Mouse (Mus musculus): Measurements from ENCODE around the gene Gal3st4. TPM values are rescaled to one million over a fixed set of nuclear protein-coding genes. Genes with fewer than 3 reads are reported as not detected.

The Gal3st4 gene
- total RNA-seq (2012; rRNA removed): 0.15 and 0.16 TPM in 2 replicates
- polyA plus RNA-seq (2012; ENCODE audit: insufficient read depth in 1 of 2, insufficient read length in 2 of 2, low read depth in 1 of 2, low replicate concordance in 2 of 2, missing spikeins in 1 of 2): under 1 TPM in 1 of 2 experiments, not detected in 1; 0.17 TPM

DNA sequence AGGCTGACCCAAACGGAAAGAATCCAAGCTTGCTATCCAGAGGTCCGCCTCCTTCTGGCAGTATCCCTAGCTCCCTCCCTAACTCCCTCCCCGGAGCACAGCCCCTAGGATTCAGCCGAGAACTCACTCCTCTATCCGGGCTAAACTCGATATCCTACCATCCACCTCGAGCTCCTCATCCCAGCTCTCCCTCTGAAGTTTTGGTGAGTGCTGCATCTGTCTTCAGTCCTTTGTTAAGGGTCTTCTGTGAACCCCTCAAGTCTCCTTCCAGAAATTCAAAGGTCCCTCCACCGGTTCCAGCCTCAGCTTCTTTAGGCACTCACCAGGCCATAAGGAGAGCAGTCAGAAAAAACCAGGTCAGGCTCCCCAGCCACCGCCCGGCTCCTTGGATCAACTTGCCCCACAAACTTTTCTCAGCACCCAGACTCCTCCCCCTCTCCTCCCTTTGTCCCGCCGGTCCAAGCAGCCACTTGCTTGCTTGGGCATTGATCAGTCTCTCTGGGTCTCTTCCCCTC, at the start of gene Gal3st4:
Gal3st4 (minus strand) TSS at position 432 of the 515 bp plus-strand sequence.
- Histone ChIP-seq H3K9ac (ENCODE audit: control insufficient read depth, low read depth, low read length, poor library complexity, severe bottlenecking) (no peak within 1 kb of the TSS), H3K4me3 (ENCODE audit: control insufficient read depth in 1 of 2, insufficient read depth in 1 of 2, low read depth in 2 of 2, low read length in 2 of 2) (no peak within 1 kb of the TSS), H3K27ac (ENCODE audit: control insufficient read depth, low read depth, low read length) (no peak within 1 kb of the TSS), H3K27me3 (ENCODE audit: control insufficient read depth in 1 of 2, insufficient read depth in 2 of 2, low read length in 2 of 2) (no peaks in the 10 kb centered on the region; a peak in 2 of 4 replicates), H3K36me3 (ENCODE audit: control insufficient read depth in 1 of 2, insufficient read depth in 2 of 2, low read length in 2 of 2) (no peaks in the 10 kb centered on the region), H3K9me3 (replicated peaks; ENCODE audit: insufficient read depth, low read length) (no peaks in the 10 kb centered on the region), H3K79me2 (ENCODE audit: control insufficient read depth, insufficient read depth, low read length, poor library complexity) (no peaks in the 10 kb centered on the region), H3K4me1 (ENCODE audit: control insufficient read depth in 1 of 2, insufficient read depth in 2 of 2, low read length in 2 of 2) (no peaks in the 10 kb centered on the region)
- TF ChIP-seq MEF2A (IDR thresholded peaks at IDR 0.05; ENCODE audit: extremely low read depth, insufficient replicate concordance, low read depth, low read length, poor library complexity, severe bottlenecking) (no peak), RAD21 (IDR thresholded peaks at IDR 0.05; ENCODE audit: low read depth, low read length) (no peak), KAT2A (conservative IDR thresholded peaks at IDR 0.05; ENCODE audit: low read depth, low read length) (no peak), USF2 (IDR thresholded peaks at IDR 0.05; ENCODE audit: borderline replicate concordance in 1 of 2, insufficient read depth in 1 of 2, low read depth in 1 of 2, low read length in 2 of 2) (no peak)
- no peak for DNase-seq (ENCODE audit: low read depth, low spot score)

DNA sequence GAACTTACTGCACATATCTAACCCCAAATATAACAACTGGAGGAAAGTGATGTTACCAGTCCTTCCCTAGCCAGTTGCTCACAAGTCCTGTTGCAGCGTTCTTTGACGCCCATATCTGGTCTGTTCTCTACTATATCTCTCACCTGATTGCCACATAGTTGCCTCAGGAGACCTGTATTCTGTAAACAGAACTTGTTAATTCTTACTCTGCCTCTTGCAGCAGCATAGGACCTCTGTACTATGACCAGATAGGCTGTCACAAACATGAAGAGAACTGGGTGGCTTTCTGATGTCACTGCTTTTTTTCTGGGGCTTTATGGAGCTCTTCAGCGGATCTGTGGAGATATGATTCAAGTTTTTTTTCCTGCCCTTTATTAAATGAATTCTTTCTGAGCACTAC, 40.2 kb upstream of the Gal3st4 start:
- DNase-seq (ENCODE audit: low read depth, low spot score): no peak
- Histone ChIP-seq H3K4me3 (ENCODE audit: control insufficient read depth in 1 of 2, insufficient read depth in 1 of 2, low read depth in 2 of 2, low read length in 2 of 2) (no peak overlapping the region), H3K9ac (ENCODE audit: control insufficient read depth, low read depth, low read length, poor library complexity, severe bottlenecking) (no peak overlapping the region), H3K4me1 (ENCODE audit: control insufficient read depth in 1 of 2, insufficient read depth in 2 of 2, low read length in 2 of 2) (no peaks in the 10 kb centered on the region), H3K36me3 (ENCODE audit: control insufficient read depth in 1 of 2, insufficient read depth in 2 of 2, low read length in 2 of 2) (no peaks in the 10 kb centered on the region), H3K27ac (ENCODE audit: control insufficient read depth, low read depth, low read length) (no peak overlapping the region), H3K79me2 (ENCODE audit: control insufficient read depth, insufficient read depth, low read length, poor library complexity) (no peaks in the 10 kb centered on the region), H3K27me3 (ENCODE audit: control insufficient read depth in 1 of 2, insufficient read depth in 2 of 2, low read length in 2 of 2) (no peaks in the 10 kb centered on the region), H3K9me3 (replicated peaks; ENCODE audit: insufficient read depth, low read length) (no peaks in the 10 kb centered on the region)
- no peak for TF ChIP-seq SMC3 (IDR thresholded peaks at IDR 0.05; ENCODE audit: low read depth, low read length)

DNA sequence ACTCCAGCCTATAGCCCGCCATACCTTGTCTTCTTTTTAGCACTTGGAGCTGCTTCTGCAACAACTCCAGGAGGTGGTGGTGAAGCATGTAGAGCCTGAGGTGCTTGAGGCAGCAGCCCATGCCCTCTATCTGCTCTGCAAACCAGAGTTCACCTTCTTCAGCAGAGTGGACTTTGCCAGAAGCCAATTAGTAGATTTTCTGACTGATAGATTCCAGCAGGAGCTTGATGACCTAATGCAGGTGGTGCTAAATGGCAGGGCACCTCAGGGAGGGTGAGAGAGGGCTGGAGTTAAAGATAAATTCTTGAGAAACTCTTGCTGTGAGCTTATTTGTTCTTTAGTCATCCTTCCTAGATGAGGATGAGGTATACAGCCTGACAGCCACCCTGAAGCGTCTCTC, 27.0 kb upstream of the Gal3st4 start:
- H3K36me3 ChIP-seq (ENCODE audit: control insufficient read depth in 1 of 2, insufficient read depth in 2 of 2, low read length in 2 of 2): no peaks in the 10 kb centered on the region
- no peak overlapping the region for H3K27ac ChIP-seq (ENCODE audit: control insufficient read depth, low read depth, low read length)
- no peaks in the 10 kb centered on the region for H3K9me3 ChIP-seq (replicated peaks; ENCODE audit: insufficient read depth, low read length)
- no peaks in the 10 kb centered on the region; a peak in 1 of 4 replicates for H3K27me3 ChIP-seq (ENCODE audit: control insufficient read depth in 1 of 2, insufficient read depth in 2 of 2, low read length in 2 of 2)
- H3K4me3 ChIP-seq (ENCODE audit: control insufficient read depth in 1 of 2, insufficient read depth in 1 of 2, low read depth in 2 of 2, low read length in 2 of 2): no peak overlapping the region
- H3K4me1 ChIP-seq (ENCODE audit: control insufficient read depth in 1 of 2, insufficient read depth in 2 of 2, low read length in 2 of 2): no peaks in the 10 kb centered on the region
- no peak overlapping the region for H3K9ac ChIP-seq (ENCODE audit: control insufficient read depth, low read depth, low read length, poor library complexity, severe bottlenecking)
- TF ChIP-seq CHD1 (IDR thresholded peaks at IDR 0.05; ENCODE audit: low read depth, low read length) (no peak), RAD21 (IDR thresholded peaks at IDR 0.05; ENCODE audit: low read depth, low read length) (no peak), EP300 (IDR thresholded peaks at IDR 0.05; ENCODE audit: low read depth in 1 of 2, low read length in 2 of 2) (no peak), NRF1 (IDR thresholded peaks at IDR 0.05; ENCODE audit: insufficient read depth, low read depth, low read length, poor library complexity, severe bottlenecking) (no peak), SMC3 (IDR thresholded peaks at IDR 0.05; ENCODE audit: low read depth, low read length) (no peak), RCOR1 (IDR thresholded peaks at IDR 0.05; ENCODE audit: low read depth, low read length) (no peak), USF2 (IDR thresholded peaks at IDR 0.05; ENCODE audit: borderline replicate concordance in 1 of 2, insufficient read depth in 1 of 2, low read depth in 1 of 2, low read length in 2 of 2) (no peak), MAZ (IDR thresholded peaks at IDR 0.05; ENCODE audit: low read depth, low read length) (no peak), ZKSCAN1 (IDR thresholded peaks at IDR 0.05; ENCODE audit: low read depth, low read length) (no peak), MAFK (IDR thresholded peaks at IDR 0.05; ENCODE audit: borderline replicate concordance, low read depth, low read length) (no peak), MYB (IDR thresholded peaks at IDR 0.05; ENCODE audit: low read depth, low read length) (no peak), GATA1 (IDR thresholded peaks at IDR 0.05; ENCODE audit: low read depth, low read length) (no peak), TAL1 (IDR thresholded peaks at IDR 0.05; ENCODE audit: low read length) (no peak), UBTF (IDR thresholded peaks at IDR 0.05; ENCODE audit: borderline replicate concordance, insufficient read depth, low read depth, low read length) (no peak), MXI1 (IDR thresholded peaks at IDR 0.05; ENCODE audit: low read depth, low read length) (no peak), MAX (IDR thresholded peaks at IDR 0.05; ENCODE audit: low read length) (no peak)
- no peaks in the 10 kb centered on the region for H3K79me2 ChIP-seq (ENCODE audit: control insufficient read depth, insufficient read depth, low read length, poor library complexity)
- DNase-seq (ENCODE audit: low read depth, low spot score): no peak
